Mouse (Mus musculus) kidney, adult 2 months (tissue): Measurements from ENCODE around the gene Bcas3.

ENCODE experiments used
- CTCF ChIP-seq: fragments of 200-500 bp; conservative IDR thresholded peaks from 2 replicates; pipeline ENCODE4 v1.5.1; 2011; ENCODE audit warnings: low read depth, mild to moderate bottlenecking, control low read depth, low read length, moderate library complexity, mixed read lengths; ENCODE audit not compliant: insufficient read depth, insufficient read length
- POLR2A ChIP-seq: fragments of 200-500 bp; IDR thresholded peaks from one replicate; pipeline ENCODE4 v1.6.1; 2011; ENCODE audit warnings: low read depth, low read length, control low read depth

DNA sequence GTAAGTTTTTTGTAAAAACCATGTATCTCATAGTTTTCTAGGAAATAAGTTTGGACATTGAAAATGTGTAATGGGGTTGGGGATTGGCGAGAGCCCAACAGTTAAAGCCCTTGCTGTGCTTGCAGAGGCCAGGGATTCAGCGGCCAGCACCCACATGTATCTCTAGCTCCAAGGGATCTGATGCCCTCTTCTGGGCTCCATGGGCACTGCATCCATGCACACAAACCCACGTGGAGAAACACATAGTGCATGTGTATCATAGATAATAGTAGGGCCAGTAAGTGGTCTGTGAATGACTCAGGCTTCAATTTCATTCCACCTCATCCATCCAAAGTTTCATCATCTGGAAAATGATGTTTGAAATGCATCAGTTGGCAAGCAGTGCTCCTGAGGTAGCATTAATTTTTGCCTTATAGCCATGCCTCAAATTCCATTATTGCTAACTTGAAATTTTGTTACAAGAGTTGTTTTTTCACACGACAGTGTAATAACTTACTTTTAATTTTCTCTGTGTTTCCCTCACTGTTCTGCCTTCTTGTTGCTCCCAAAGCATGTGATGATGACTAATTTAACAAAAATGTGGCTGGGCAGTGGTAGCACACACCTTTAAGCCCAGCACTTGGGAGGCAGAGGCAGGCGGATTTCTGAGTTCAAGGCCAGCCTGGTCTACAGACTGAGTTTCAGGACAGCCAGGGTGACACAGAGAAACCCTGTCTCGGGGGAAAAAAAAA, 129.9 kb downstream of the Bcas3 start:
- TF ChIP-seq CTCF, result peak; percentile 58
- no peak for TF ChIP-seq POLR2A
